Mouse (Mus musculus): ENCODE measurements around the gene Pdk2.
A peak's percentile ranks its signal among the peaks of the same experiment; 100 is the strongest.

Pdk2 gene

GRCm38 (mm10) chr11:95070140-95071107 lies 29.3 kb upstream of the Pdk2 start:
- DNase-seq = no peak

GRCm38 (mm10) chr11:95069226-95069957 lies 28.2 kb upstream of the Pdk2 start:
- DNase-seq = no peak

- peak; percentile 50 for DNase-seq
Measured at GRCm38 (mm10) chr11:95056768-95057501, 15.8 kb upstream of the Pdk2 start.

GRCm38 (mm10) chr11:95053062-95053461 lies 11.9 kb upstream of the Pdk2 start:
- DNase-seq = no peak

GRCm38 (mm10) chr11:95046980-95047680 lies 6.0 kb upstream of the Pdk2 start:
- DNase-seq = peak; percentile 60

GRCm38 (mm10) chr11:95044185-95044870 lies 3.2 kb upstream of the Pdk2 start:
- no peak for DNase-seq

GRCm38 (mm10) chr11:95043608-95044007 lies 2.5 kb upstream of the Pdk2 start:
- DNase-seq = no peak

- no peak for DNase-seq
Measured at GRCm38 (mm10) chr11:95043060-95043459, 1.9 kb upstream of the Pdk2 start.

- peak; percentile 68 for DNase-seq
Measured at GRCm38 (mm10) chr11:95042096-95042495, 942 bp upstream of the Pdk2 start.

GRCm38 (mm10) chr11:95040491-95041138 lies 539 bp downstream of the Pdk2 start:
- DNase-seq = peak; percentile 28

- DNase-seq = no peak
Measured at GRCm38 (mm10) chr11:95039766-95040165, 1.4 kb downstream of the Pdk2 start.

GRCm38 (mm10) chr11:95038818-95039655 lies 2.1 kb downstream of the Pdk2 start:
- no peak for DNase-seq

- no peak for DNase-seq
Measured at GRCm38 (mm10) chr11:95038156-95038817, 2.9 kb downstream of the Pdk2 start.

- DNase-seq = no peak
Measured at GRCm38 (mm10) chr11:95037306-95037705, 3.8 kb downstream of the Pdk2 start.

GRCm38 (mm10) chr11:95036521-95036920 lies 4.6 kb downstream of the Pdk2 start:
- no peak for DNase-seq

GRCm38 (mm10) chr11:95034902-95035301 lies 6.3 kb downstream of the Pdk2 start:
- no peak for DNase-seq

GRCm38 (mm10) chr11:95033617-95034016 lies 7.5 kb downstream of the Pdk2 start:
- no peak for DNase-seq

GRCm38 (mm10) chr11:95032945-95033344 lies 8.2 kb downstream of the Pdk2 start:
- no peak for DNase-seq

- DNase-seq = no peak
Measured at GRCm38 (mm10) chr11:95027850-95028470, 13.2 kb downstream of the Pdk2 start.
